Mouse (Mus musculus) kidney, adult 2 months (tissue): ENCODE data around the gene Zfp652.

Experiments used
- CTCF ChIP-seq: fragments of 200-500 bp; conservative IDR thresholded peaks from 2 replicates; pipeline ENCODE4 v1.5.1; 2011; ENCODE audit warnings: low read depth, mild to moderate bottlenecking, control low read depth, low read length, moderate library complexity, mixed read lengths; ENCODE audit not compliant: insufficient read depth, insufficient read length
- POLR2A ChIP-seq: fragments of 200-500 bp; IDR thresholded peaks from one replicate; pipeline ENCODE4 v1.6.1; 2011; ENCODE audit warnings: low read depth, low read length, control low read depth

DNA sequence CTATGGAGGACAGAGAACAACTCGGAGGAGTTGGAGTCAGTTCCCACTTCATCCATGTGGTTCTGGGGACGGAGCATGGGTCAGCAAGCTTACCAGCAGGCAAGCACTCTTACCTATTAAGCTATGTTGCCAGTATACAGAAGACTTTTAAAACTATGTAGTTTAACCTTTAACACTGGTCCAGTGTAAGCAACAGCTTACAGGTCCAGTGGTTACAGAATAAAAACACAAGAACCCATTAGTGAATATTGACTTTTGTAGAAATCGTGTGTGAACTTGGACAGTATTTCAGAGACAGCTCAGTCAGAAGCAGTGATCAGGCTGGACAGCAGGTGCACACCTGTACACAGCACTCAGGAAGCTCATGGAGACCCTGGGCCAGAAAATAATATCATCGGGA, 12.0 kb downstream of the Zfp652 start:
- TF ChIP-seq CTCF (no peak), POLR2A (no peak)
